Mouse (Mus musculus) gastrocnemius, postnatal 14 days (tissue): ENCODE data around the gene Pigl. TPM values are rescaled to one million over a fixed set of nuclear protein-coding genes. Genes with fewer than 3 reads are reported as not detected.
"Not testable (repeated sequence)": the region's sequence is repeated elsewhere in the genome, so short reads cannot be mapped to it uniquely, and the experiment has no call there.

Experiments
- DNase-seq: peaks from one replicate; pipeline ENCODE4 v3.0.0; 2021; ENCODE audit warnings: mixed read lengths
- intact Hi-C: fragments of 180-260 bp; cut with DNase I; formaldehyde crosslinking; loops from one replicate; pipeline ENCODE4 v1.15.1; 2025; ENCODE audit warnings: low total_unique reads
- total RNA-seq, 2 experiments: library from RNA; stranded (reverse); gene quantifications; 2 replicates each; pipeline ENCODE4 v1.2.3; 2021

Pigl gene
- total RNA-seq, 2 experiments from 2014 or later: 2.7 to 3.0 TPM

- intact Hi-C loops, DNase-seq: not testable (repeated sequence)
These were observed 50.6 kb downstream of the Pigl start for GRCm38 (mm10) chr11:62508816-62509215.

- intact Hi-C loops: no loop called here
- no peak for DNase-seq
These were observed 51.3 kb downstream of the Pigl start for GRCm38 (mm10) chr11:62509571-62509970.

GRCm38 (mm10) chr11:62510956-62511355 lies 52.7 kb downstream of the Pigl start:
- DNase-seq: no peak
- intact Hi-C loops: no loop called here

GRCm38 (mm10) chr11:62511444-62512202 lies 53.4 kb downstream of the Pigl start:
- DNase-seq: no peak
- intact Hi-C loops: no loop called here

- intact Hi-C loops: no loop called here
- DNase-seq: no peak
These were observed 54.3 kb downstream of the Pigl start for GRCm38 (mm10) chr11:62512529-62513080.

GRCm38 (mm10) chr11:62513311-62513710 lies 55.1 kb downstream of the Pigl start:
- intact Hi-C loops: no loop called here
- DNase-seq: no peak

GRCm38 (mm10) chr11:62518991-62519390 lies 60.7 kb downstream of the Pigl start:
- intact Hi-C loops: no loop called here
- DNase-seq: no peak

GRCm38 (mm10) chr11:62522283-62522682 lies 64.0 kb downstream of the Pigl start:
- no peak for DNase-seq

GRCm38 (mm10) chr11:62537089-62537488 lies 78.8 kb downstream of the Pigl start:
- no peak for DNase-seq
- intact Hi-C loops: no loop called here

More at GRCm38 (mm10) chr11:62522283-62522682, 64.0 kb downstream of the Pigl start:
- intact Hi-C loops: no loop called here

GRCm38 (mm10) chr11:62537590-62537989 lies 79.3 kb downstream of the Pigl start:
- no peak for DNase-seq
- intact Hi-C loops: no loop called here

GRCm38 (mm10) chr11:62538321-62539088 lies 80.2 kb downstream of the Pigl start:
- intact Hi-C loops: no loop called here
- DNase-seq: peak; percentile 69

GRCm38 (mm10) chr11:62539089-62539890 lies 81.0 kb downstream of the Pigl start, which contains the start of gene Cenpv:
TSS of gene Cenpv (minus strand) at chr11:62539261.
- intact Hi-C loops: no loop called here
- peak; percentile 73 for DNase-seq

- DNase-seq: no peak
- intact Hi-C loops: no loop called here
These were observed 81.9 kb downstream of the Pigl start for GRCm38 (mm10) chr11:62540167-62540566.

- intact Hi-C loops: no loop called here
- DNase-seq: no peak
These were observed 82.7 kb downstream of the Pigl start for GRCm38 (mm10) chr11:62540969-62541368.

- no peak for DNase-seq
- intact Hi-C loops: no loop called here
These were observed 83.3 kb downstream of the Pigl start for GRCm38 (mm10) chr11:62541581-62541980.

GRCm38 (mm10) chr11:62543991-62544390 lies 85.7 kb downstream of the Pigl start:
- DNase-seq: no peak
- intact Hi-C loops: no loop called here

GRCm38 (mm10) chr11:62549782-62550181 lies 91.5 kb downstream of the Pigl start:
- intact Hi-C loops: no loop called here
- DNase-seq: peak; percentile 88

GRCm38 (mm10) chr11:62550227-62550685 lies 92.0 kb downstream of the Pigl start:
- intact Hi-C loops: no loop called here

GRCm38 (mm10) chr11:62550727-62551225 lies 92.5 kb downstream of the Pigl start, which contains the start of gene Ubb:
TSS of gene Ubb (plus strand) at chr11:62551171.
- intact Hi-C loops: no loop called here

More at GRCm38 (mm10) chr11:62550227-62550685, 92.0 kb downstream of the Pigl start:
- peak; percentile 39 for DNase-seq

More at GRCm38 (mm10) chr11:62550727-62551225, 92.5 kb downstream of the Pigl start, which contains the start of gene Ubb:
- DNase-seq: peak; percentile 99
